13 mouse cellular contexts compared by ENCODE assay signal in the genomic region with DNA sequence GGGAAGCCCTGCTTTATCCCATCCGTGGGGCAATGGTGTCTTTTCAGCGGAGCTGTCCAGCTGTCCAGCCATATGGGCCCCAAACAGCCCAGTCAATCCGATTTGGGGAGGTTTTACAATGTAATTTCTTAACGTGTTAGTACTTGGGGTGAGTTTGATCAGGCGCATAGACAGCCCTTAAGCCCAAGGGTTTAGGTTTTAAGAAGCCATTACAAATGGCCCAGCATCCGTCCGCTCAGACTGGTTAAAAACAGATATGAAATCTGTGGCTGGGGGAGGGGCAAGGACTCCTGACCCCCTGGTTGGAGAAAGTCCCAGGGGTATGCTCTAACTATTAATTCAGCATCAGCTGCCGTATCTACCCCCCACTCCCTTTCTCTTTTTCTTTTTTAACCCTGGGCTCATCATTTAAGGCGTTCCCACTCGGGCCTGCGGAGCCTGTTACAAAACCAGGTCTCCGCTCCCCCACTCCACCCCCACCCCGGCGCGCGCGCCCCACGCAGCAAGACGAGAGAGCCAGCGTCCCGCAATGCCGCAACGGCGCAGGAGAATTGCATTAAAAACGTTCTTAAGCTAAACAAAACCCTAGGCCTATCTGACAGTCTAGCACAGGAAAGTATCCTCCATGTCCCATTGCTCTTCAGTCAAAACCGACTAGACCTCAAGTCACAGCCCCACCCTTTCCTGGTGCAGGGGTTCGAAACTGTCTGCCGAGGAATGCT.
DNase-seq lines count a peak whose midpoint lies in the region; ATAC-seq and TF ChIP-seq lines count a peak whose summit lies in the region.
"Had no signal": no experiment of that assay in that cellular context is flagged by ENCODE, and none has a peak within 500 bp of the region (broad histone marks: within the 10 kb centered on the region; RNA-seq: fewer than 3 reads in every experiment).

No protein-coding gene starts in this region.

- 6% methylated on average over 28 of the region's 28 CpGs for WGBS in hindbrain, embryonic 15.5 days
- 2% methylated on average over 28 of the region's 28 CpGs for WGBS in neural tube, embryonic 12.5 days
- WGBS in lung, postnatal 0 days, result 5% methylated on average over 28 of the region's 28 CpGs

- TF ChIP-seq CTCF in lung, postnatal 0 days (IDR thresholded peaks at IDR 0.05), result no peak

- H3K4me2 ChIP-seq in hindbrain, embryonic 15.5 days, result peak overlapping the region; percentile 68
- H3K4me2 ChIP-seq in neural tube, embryonic 12.5 days (replicated peaks), result peak overlapping the region; percentile 80
- H3K4me2 ChIP-seq in lung, postnatal 0 days (replicated peaks; ENCODE audit: low read depth, low read length), result no peak overlapping the region
- H3K4me2 ChIP-seq: heart, embryonic 13.5 days had no signal

- H3K9me3 ChIP-seq in hindbrain, embryonic 15.5 days, result no peaks in the 10 kb centered on the region
- H3K9me3 ChIP-seq in neural tube, embryonic 12.5 days, result no peaks in the 10 kb centered on the region
- no peaks in the 10 kb centered on the region for H3K9me3 ChIP-seq in lung, postnatal 0 days (ENCODE audit: low read length)
- H3K9me3 ChIP-seq: heart, embryonic 13.5 days; limb, embryonic 13.5 days had no signal

- ATAC-seq in hindbrain, embryonic 15.5 days (ENCODE audit: low FRiP score, low read depth), result no peak
- no peak for ATAC-seq in neural tube, embryonic 12.5 days (ENCODE audit: low FRiP score, low read depth)
- no peak for ATAC-seq in erythroblast, adult 5-6 weeks (replicated peaks; ENCODE audit: low FRiP score, poor library complexity, severe bottlenecking)
- ATAC-seq in lung, postnatal 0 days, result no peak

- peak; percentile 72 for DNase-seq in cerebellum, adult 9-10 months
- peak; percentile 40 for DNase-seq in embryo, embryonic 9.5 days (ENCODE audit: extremely low spot score)
- no peak for DNase-seq in heart, adult 11 months
- no peak for DNase-seq in thymus, postnatal 10 days (ENCODE audit: low spot score in 2 of 2)
- DNase-seq in lung, postnatal 0 days (ENCODE audit: low spot score), result no peak
- DNase-seq: adrenal gland, postnatal 25 days had no signal

- no peaks in the 10 kb centered on the region for H3K27me3 ChIP-seq in hindbrain, embryonic 15.5 days
- H3K27me3 ChIP-seq in neural tube, embryonic 12.5 days (replicated peaks), result peaks cover 4% of the 10 kb centered on the region; the same call in 1 of the 2 replicates
- peaks cover 67% of the 10 kb centered on the region for H3K27me3 ChIP-seq in lung, postnatal 0 days (replicated peaks; ENCODE audit: insufficient read depth, low read length)

- H3K4me1 ChIP-seq in hindbrain, embryonic 15.5 days (replicated peaks), result peaks cover 48% of the 10 kb centered on the region
- peaks cover 40% of the 10 kb centered on the region for H3K4me1 ChIP-seq in neural tube, embryonic 12.5 days
- 0 out of 2 replicates have a peak, but pooled peaks cover 6% of the 10 kb centered on the region for H3K4me1 ChIP-seq in lung, postnatal 0 days (ENCODE audit: insufficient read depth, low read depth, low read length)

- peak overlapping the region; percentile 98 for H3K9ac ChIP-seq in hindbrain, embryonic 15.5 days
- peak overlapping the region; percentile 99 for H3K9ac ChIP-seq in neural tube, embryonic 12.5 days
- no peak overlapping the region for H3K9ac ChIP-seq in lung, postnatal 0 days (replicated peaks; ENCODE audit: low read depth)
- H3K9ac ChIP-seq: heart, embryonic 13.5 days; limb, embryonic 13.5 days had no signal

- H3K4me3 ChIP-seq in hindbrain, embryonic 15.5 days, result peak overlapping the region; percentile 52
- H3K4me3 ChIP-seq in neural tube, embryonic 12.5 days, result no peak overlapping the region
- no peak overlapping the region for H3K4me3 ChIP-seq in lung, postnatal 0 days (ENCODE audit: low read depth, low read length)
- H3K4me3 ChIP-seq: erythroblast, embryonic 14.5 days; heart, embryonic 13.5 days had no signal

- H3K27ac ChIP-seq in hindbrain, embryonic 15.5 days (replicated peaks), result peak overlapping the region; percentile 100
- H3K27ac ChIP-seq in neural tube, embryonic 12.5 days, result peak overlapping the region; percentile 97
- no peak overlapping the region for H3K27ac ChIP-seq in lung, postnatal 0 days (ENCODE audit: low read length)
- H3K27ac ChIP-seq: heart, embryonic 13.5 days; kidney, postnatal 0 days; limb, embryonic 13.5 days had no signal

- no peaks in the 10 kb centered on the region for H3K36me3 ChIP-seq in hindbrain, embryonic 15.5 days
- H3K36me3 ChIP-seq in neural tube, embryonic 12.5 days, result peaks cover 10% of the 10 kb centered on the region; the same call in 1 of the 2 replicates
- no peaks in the 10 kb centered on the region for H3K36me3 ChIP-seq in lung, postnatal 0 days (ENCODE audit: insufficient read depth, low read length)
- H3K36me3 ChIP-seq: heart, embryonic 13.5 days; limb, embryonic 13.5 days had no signal

- no peak for TF ChIP-seq EP300 in lung, postnatal 0 days (IDR thresholded peaks at IDR 0.05)

Comparison
In these comparisons a context has a peak if more than half of its experiments do, and no peak if none do; other contexts are left out.
1. DNase-seq: peak in cerebellum, adult 9-10 months (single experiment) and embryo, embryonic 9.5 days (single experiment); none in heart, adult 11 months (single experiment), thymus, postnatal 10 days (0 of 2) and lung, postnatal 0 days (single experiment).